Mouse (Mus musculus) heart, embryonic 13.5 days (tissue): ENCODE data around the gene Tada2a. TPM values are rescaled to one million over a fixed set of nuclear protein-coding genes. Genes with fewer than 3 reads are reported as not detected.

ENCODE experiments used
- ATAC-seq: fragments of 200-750 bp; cut with Nextera tagmentation; 2 replicates; pipeline ENCODE4 v1.8.0; 2017; ENCODE audit warnings: moderate TSS enrichment; ENCODE audit not compliant: insufficient number of reproducible peaks, low FRiP score, low TSS enrichment; ENCODE audit errors: extremely low read depth
- H3K27ac ChIP-seq: fragments of 300-500 bp; sonication (generic); replicated peaks from 2 replicates; pipeline ENCODE4 v1.5.1; 2015; ENCODE audit warnings: moderate library complexity, mild to moderate bottlenecking, inconsistent platforms
- H3K27me3 ChIP-seq: fragments of 300-500 bp; sonication (generic); replicated peaks from 2 replicates; pipeline ENCODE4 v1.6.1; 2015; ENCODE audit warnings: mild to moderate bottlenecking, inconsistent platforms
- H3K36me3 ChIP-seq: fragments of 300-500 bp; sonication (generic); 2 replicates; pipeline ENCODE4 v1.6.1; 2015; ENCODE audit warnings: mild to moderate bottlenecking, inconsistent platforms
- H3K4me1 ChIP-seq: fragments of 300-500 bp; sonication (generic); 2 replicates; pipeline ENCODE4 v1.6.1; 2015; ENCODE audit warnings: inconsistent platforms
- H3K4me2 ChIP-seq: fragments of 300-500 bp; sonication (generic); 2 replicates; pipeline ENCODE4 v1.6.1; 2015; ENCODE audit warnings: inconsistent platforms, mild to moderate bottlenecking, moderate library complexity
- H3K4me3 ChIP-seq: fragments of 300-500 bp; sonication (generic); 2 replicates; pipeline ENCODE4 v1.5.1; 2015; ENCODE audit warnings: moderate library complexity, mild to moderate bottlenecking, inconsistent platforms
- H3K9ac ChIP-seq: fragments of 300-500 bp; sonication (generic); 2 replicates; pipeline ENCODE4 v1.6.1; 2015; ENCODE audit warnings: inconsistent platforms, mild to moderate bottlenecking, moderate library complexity
- H3K9me3 ChIP-seq: fragments of 300-500 bp; sonication (generic); 2 replicates; pipeline ENCODE4 v1.6.1; 2016; ENCODE audit warnings: inconsistent platforms
- WGBS: fragments of 180-500 bp; shearing (Covaris S2); methylation state at CpG from one replicate; pipeline ENCODE4 v1.1.7; 2015; ENCODE audit warnings: mixed read lengths; 5-methylcytosine and 5-hydroxymethylcytosine counted together
- polyA plus RNA-seq: library from polyadenylated mRNA; unstranded; fragments of >200 nt; fragmentation: Nextera tagmentation; extraction: Ambion mirVana; gene quantifications from 2 replicates; pipeline ENCODE4 v1.2.1, GENCODE M21; 2015

Tada2a gene
- 19.9 and 20.4 TPM in 2 replicates for polyA plus RNA-seq

GRCm38 (mm10) chr11:84128943-84129798, at the start of gene Tada2a, which contains the start of gene Acaca:
Gene Tada2a (minus strand): TSS chr11:84129600.
Gene Acaca (plus strand): TSS chr11:84129672.
- Histone ChIP-seq H3K9ac (peak within 1 kb of the TSS; percentile 87), H3K9me3 (no peaks in the 10 kb centered on the region), H3K27me3 (no peaks in the 10 kb centered on the region), H3K4me3 (peak within 1 kb of the TSS; percentile 82), H3K27ac (peak within 1 kb of the TSS; percentile 55), H3K4me1 (peaks cover 13% of the 10 kb centered on the region), H3K36me3 (peaks cover 29% of the 10 kb centered on the region), H3K4me2 (peak within 1 kb of the TSS; percentile 89)
- ATAC-seq, result peak; percentile 80
- under 1% methylated on average over 79 of the region's 83 CpGs for WGBS

GRCm38 (mm10) chr11:84178571-84178970, 49.2 kb upstream of the Tada2a start:
- H3K27ac ChIP-seq, result peak overlapping the region; percentile 94; the same call in 1 of the 2 replicates
- H3K9me3 ChIP-seq, result no peaks in the 10 kb centered on the region
- peak overlapping the region; percentile 80; the same call in 1 of the 2 replicates for H3K4me3 ChIP-seq
- peaks cover 24% of the 10 kb centered on the region for H3K4me1 ChIP-seq
- no peaks in the 10 kb centered on the region for H3K27me3 ChIP-seq
- WGBS, result 34% methylated on average over 4 of the region's 4 CpGs
- no peaks in the 10 kb centered on the region for H3K36me3 ChIP-seq
- peak overlapping the region; percentile 84 for H3K9ac ChIP-seq
- ATAC-seq, result no peak
- H3K4me2 ChIP-seq, result peak overlapping the region; percentile 89

- Histone ChIP-seq H3K36me3 (no peaks in the 10 kb centered on the region), H3K9ac (peak overlapping the region; percentile 19; the same call in 1 of the 2 replicates), H3K27ac (no peak overlapping the region), H3K4me2 (no peak overlapping the region), H3K27me3 (no peaks in the 10 kb centered on the region), H3K4me3 (no peak overlapping the region), H3K4me1 (peaks cover 13% of the 10 kb centered on the region), H3K9me3 (no peaks in the 10 kb centered on the region)
- 60% methylated on average over 11 of the region's 11 CpGs for WGBS
- no peak for ATAC-seq
Measured at GRCm38 (mm10) chr11:84172539-84173435, 43.4 kb upstream of the Tada2a start.

- H3K9ac ChIP-seq, result peak overlapping the region; percentile 65; the same call in 1 of the 2 replicates
- H3K9me3 ChIP-seq, result no peaks in the 10 kb centered on the region
- H3K27ac ChIP-seq, result no peak overlapping the region
- ATAC-seq, result no peak
- 17% methylated on average over 7 of the region's 7 CpGs for WGBS
- peak overlapping the region; percentile 25; the same call in 1 of the 2 replicates for H3K4me3 ChIP-seq
- peaks cover 12% of the 10 kb centered on the region for H3K4me1 ChIP-seq
- peak overlapping the region; percentile 60 for H3K4me2 ChIP-seq
- H3K36me3 ChIP-seq, result no peaks in the 10 kb centered on the region
- H3K27me3 ChIP-seq, result no peaks in the 10 kb centered on the region
Measured at GRCm38 (mm10) chr11:84168701-84169288, 39.4 kb upstream of the Tada2a start.

- no peak within 1 kb of the TSS for H3K9ac ChIP-seq
- H3K36me3 ChIP-seq, result no peaks in the 10 kb centered on the region
- ATAC-seq, result no peak
- H3K4me3 ChIP-seq, result no peak within 1 kb of the TSS
- no peak within 1 kb of the TSS for H3K4me2 ChIP-seq
- no peaks in the 10 kb centered on the region for H3K9me3 ChIP-seq
- no peak within 1 kb of the TSS for H3K27ac ChIP-seq
- 74% methylated on average over 5 of the region's 5 CpGs for WGBS
- H3K4me1 ChIP-seq, result peaks cover 4% of the 10 kb centered on the region
- no peaks in the 10 kb centered on the region for H3K27me3 ChIP-seq
Measured at GRCm38 (mm10) chr11:84167046-84167526, 37.7 kb upstream of the Tada2a start, which contains the start of gene Gm11437. Gene Gm11437 (minus strand): TSS chr11:84167476.

- Histone ChIP-seq H3K27me3 (no peaks in the 10 kb centered on the region), H3K4me2 (no peak overlapping the region), H3K9me3 (no peaks in the 10 kb centered on the region), H3K4me3 (no peak overlapping the region), H3K36me3 (no peaks in the 10 kb centered on the region), H3K4me1 (peaks cover 4% of the 10 kb centered on the region), H3K9ac (no peak overlapping the region), H3K27ac (no peak overlapping the region)
- ATAC-seq, result no peak
- 57% methylated on average over 4 of the region's 4 CpGs for WGBS
Measured at GRCm38 (mm10) chr11:84164561-84164960, 35.2 kb upstream of the Tada2a start.

GRCm38 (mm10) chr11:84164123-84164522, 34.7 kb upstream of the Tada2a start:
- Histone ChIP-seq H3K27ac (no peak overlapping the region), H3K4me2 (no peak overlapping the region), H3K9ac (no peak overlapping the region), H3K36me3 (no peaks in the 10 kb centered on the region), H3K4me1 (peaks cover 4% of the 10 kb centered on the region), H3K4me3 (no peak overlapping the region), H3K27me3 (no peaks in the 10 kb centered on the region), H3K9me3 (no peaks in the 10 kb centered on the region)
- no peak for ATAC-seq
- 84% methylated on average over 6 of the region's 6 CpGs for WGBS

GRCm38 (mm10) chr11:84156535-84157262, 27.3 kb upstream of the Tada2a start:
- Histone ChIP-seq H3K4me2 (no peak overlapping the region), H3K4me3 (no peak overlapping the region), H3K36me3 (no peaks in the 10 kb centered on the region), H3K9me3 (no peaks in the 10 kb centered on the region), H3K9ac (no peak overlapping the region), H3K4me1 (no peaks in the 10 kb centered on the region), H3K27ac (no peak overlapping the region), H3K27me3 (peaks cover 5% of the 10 kb centered on the region; the same call in 1 of the 2 replicates)
- no peak for ATAC-seq
- WGBS, result 83% methylated on average over 4 of the region's 4 CpGs

- Histone ChIP-seq H3K36me3 (no peaks in the 10 kb centered on the region), H3K4me2 (no peak overlapping the region), H3K4me3 (no peak overlapping the region), H3K9ac (no peak overlapping the region), H3K4me1 (no peaks in the 10 kb centered on the region), H3K27ac (no peak overlapping the region), H3K27me3 (peaks cover 5% of the 10 kb centered on the region; the same call in 1 of the 2 replicates), H3K9me3 (no peaks in the 10 kb centered on the region)
- ATAC-seq, result no peak
- WGBS, result 64% methylated on average over 2 of the region's 2 CpGs
Measured at GRCm38 (mm10) chr11:84150884-84151283, 21.5 kb upstream of the Tada2a start.

GRCm38 (mm10) chr11:84146081-84146480, 16.7 kb upstream of the Tada2a start:
- H3K4me3 ChIP-seq, result no peak overlapping the region
- no peaks in the 10 kb centered on the region for H3K36me3 ChIP-seq
- no peak overlapping the region for H3K27ac ChIP-seq
- no peak overlapping the region for H3K9ac ChIP-seq
- H3K4me2 ChIP-seq, result no peak overlapping the region
- no peaks in the 10 kb centered on the region for H3K9me3 ChIP-seq
- no peak for ATAC-seq
- 0 out of 2 replicates have a peak, but pooled peaks cover 4% of the 10 kb centered on the region for H3K27me3 ChIP-seq
- no peaks in the 10 kb centered on the region for H3K4me1 ChIP-seq
- 72% methylated on average over 3 of the region's 3 CpGs for WGBS
